Mouse (Mus musculus): ENCODE data around the gene Exosc5. TPM values are rescaled to one million over a fixed set of nuclear protein-coding genes. Genes with fewer than 3 reads are reported as not detected.

Exosc5 gene
- polyA plus RNA-seq, 1 experiment from 2014 or later: 93.5 TPM

- WGBS: 92% methylated on average over 11 of the region's 11 CpGs
- no peak for DNase-seq (ENCODE audit: low spot score)
- no peak overlapping the region for H3K27ac ChIP-seq (replicated peaks)
- no peaks in the 10 kb centered on the region for H3K9me3 ChIP-seq
- peaks cover 51% of the 10 kb centered on the region for H3K36me3 ChIP-seq (replicated peaks)
- no peak overlapping the region for H3K4me3 ChIP-seq
- H3K4me1 ChIP-seq: peaks cover 27% of the 10 kb centered on the region
- peaks cover 29% of the 10 kb centered on the region for H3K27me3 ChIP-seq (replicated peaks; ENCODE audit: low read depth, poor library complexity, severe bottlenecking)
These were observed 35.0 kb upstream of the Exosc5 start for GRCm38 (mm10) chr7:25623857-25624370.

- Histone ChIP-seq H3K4me3 (no peak overlapping the region), H3K9me3 (no peaks in the 10 kb centered on the region), H3K27me3 (replicated peaks; ENCODE audit: low read depth, poor library complexity, severe bottlenecking) (peaks cover 33% of the 10 kb centered on the region), H3K4me1 (peaks cover 23% of the 10 kb centered on the region), H3K36me3 (replicated peaks) (peaks cover 57% of the 10 kb centered on the region), H3K27ac (replicated peaks) (no peak overlapping the region)
- DNase-seq (ENCODE audit: low spot score): no peak
- 82% methylated on average over 5 of the region's 5 CpGs for WGBS
These were observed 34.1 kb upstream of the Exosc5 start for GRCm38 (mm10) chr7:25624851-25625250.

GRCm38 (mm10) chr7:25625594-25626250 is 33.2 kb upstream of the Exosc5 start:
- no peaks in the 10 kb centered on the region for H3K9me3 ChIP-seq

GRCm38 (mm10) chr7:25626509-25627430 is 32.2 kb upstream of the Exosc5 start, which contains the start of gene B3gnt8:
Gene B3gnt8, plus strand, starts transcription at chr7:25626654.
- peaks cover 20% of the 10 kb centered on the region for H3K4me1 ChIP-seq
- 21% methylated on average over 29 of the region's 29 CpGs for WGBS
- peaks cover 67% of the 10 kb centered on the region for H3K36me3 ChIP-seq (replicated peaks)
- peaks cover 33% of the 10 kb centered on the region for H3K27me3 ChIP-seq (replicated peaks; ENCODE audit: low read depth, poor library complexity, severe bottlenecking)
- DNase-seq (ENCODE audit: low spot score): no peak
- peak within 1 kb of the TSS; percentile 48 for H3K27ac ChIP-seq (replicated peaks)
- peak within 1 kb of the TSS; percentile 48 for H3K4me3 ChIP-seq
- H3K9me3 ChIP-seq: no peaks in the 10 kb centered on the region

More at GRCm38 (mm10) chr7:25625594-25626250, 33.2 kb upstream of the Exosc5 start:
- H3K27ac ChIP-seq (replicated peaks): no peak overlapping the region
- peaks cover 33% of the 10 kb centered on the region for H3K27me3 ChIP-seq (replicated peaks; ENCODE audit: low read depth, poor library complexity, severe bottlenecking)
- H3K36me3 ChIP-seq (replicated peaks): peaks cover 66% of the 10 kb centered on the region
- H3K4me1 ChIP-seq: peaks cover 20% of the 10 kb centered on the region
- H3K4me3 ChIP-seq: no peak overlapping the region
- DNase-seq (ENCODE audit: low spot score): no peak
- 76% methylated on average over 10 of the region's 10 CpGs for WGBS

GRCm38 (mm10) chr7:25627431-25628322 is 31.3 kb upstream of the Exosc5 start:
- DNase-seq (ENCODE audit: low spot score): peak; percentile 75
- Histone ChIP-seq H3K4me1 (peaks cover 20% of the 10 kb centered on the region), H3K27ac (replicated peaks) (peak overlapping the region; percentile 48), H3K4me3 (peak overlapping the region; percentile 48), H3K9me3 (no peaks in the 10 kb centered on the region), H3K27me3 (replicated peaks; ENCODE audit: low read depth, poor library complexity, severe bottlenecking) (peaks cover 33% of the 10 kb centered on the region), H3K36me3 (replicated peaks) (peaks cover 65% of the 10 kb centered on the region)
- WGBS: 18% methylated on average over 38 of the region's 38 CpGs

- Histone ChIP-seq H3K9me3 (no peaks in the 10 kb centered on the region), H3K4me1 (peaks cover 20% of the 10 kb centered on the region), H3K4me3 (peak overlapping the region; percentile 48; the same call in 1 of the 2 replicates), H3K27me3 (replicated peaks; ENCODE audit: low read depth, poor library complexity, severe bottlenecking) (peaks cover 33% of the 10 kb centered on the region), H3K27ac (replicated peaks) (no peak overlapping the region), H3K36me3 (replicated peaks) (peaks cover 65% of the 10 kb centered on the region)
- DNase-seq (ENCODE audit: low spot score): no peak
- 61% methylated on average over 8 of the region's 8 CpGs for WGBS
These were observed 30.7 kb upstream of the Exosc5 start for GRCm38 (mm10) chr7:25628323-25628620.

GRCm38 (mm10) chr7:25632679-25633078 is 26.3 kb upstream of the Exosc5 start:
- H3K9me3 ChIP-seq: no peaks in the 10 kb centered on the region
- DNase-seq (ENCODE audit: low spot score): no peak
- H3K4me3 ChIP-seq: no peak overlapping the region
- 94% methylated on average over 5 of the region's 5 CpGs for WGBS
- peaks cover 69% of the 10 kb centered on the region for H3K36me3 ChIP-seq (replicated peaks)
- no peak overlapping the region for H3K27ac ChIP-seq (replicated peaks)
- H3K27me3 ChIP-seq (replicated peaks; ENCODE audit: low read depth, poor library complexity, severe bottlenecking): peaks cover 17% of the 10 kb centered on the region
- peaks cover 5% of the 10 kb centered on the region for H3K4me1 ChIP-seq

GRCm38 (mm10) chr7:25636373-25636772 is 22.6 kb upstream of the Exosc5 start:
- Histone ChIP-seq H3K9me3 (no peaks in the 10 kb centered on the region), H3K4me1 (no peaks in the 10 kb centered on the region), H3K36me3 (replicated peaks) (peaks cover 65% of the 10 kb centered on the region), H3K4me3 (no peak overlapping the region), H3K27me3 (replicated peaks; ENCODE audit: low read depth, poor library complexity, severe bottlenecking) (no peaks in the 10 kb centered on the region), H3K27ac (replicated peaks) (no peak overlapping the region)
- 73% methylated on average over 3 of the region's 3 CpGs for WGBS
- DNase-seq (ENCODE audit: low spot score): no peak

- Histone ChIP-seq H3K4me3 (no peak overlapping the region), H3K27ac (replicated peaks) (no peak overlapping the region), H3K27me3 (replicated peaks; ENCODE audit: low read depth, poor library complexity, severe bottlenecking) (no peaks in the 10 kb centered on the region), H3K36me3 (replicated peaks) (peaks cover 61% of the 10 kb centered on the region), H3K4me1 (no peaks in the 10 kb centered on the region), H3K9me3 (no peaks in the 10 kb centered on the region)
- WGBS: 88% methylated on average over 5 of the region's 5 CpGs
- no peak for DNase-seq (ENCODE audit: low spot score)
These were observed 21.9 kb upstream of the Exosc5 start for GRCm38 (mm10) chr7:25637099-25637498.

GRCm38 (mm10) chr7:25639754-25640153 is 19.2 kb upstream of the Exosc5 start:
- H3K27ac ChIP-seq (replicated peaks): no peak overlapping the region
- H3K9me3 ChIP-seq: no peaks in the 10 kb centered on the region
- H3K4me3 ChIP-seq: no peak overlapping the region
- no peaks in the 10 kb centered on the region for H3K4me1 ChIP-seq
- no peak for DNase-seq (ENCODE audit: low spot score)
- no peaks in the 10 kb centered on the region for H3K27me3 ChIP-seq (replicated peaks; ENCODE audit: low read depth, poor library complexity, severe bottlenecking)
- 90% methylated on average over 4 of the region's 4 CpGs for WGBS
- peaks cover 48% of the 10 kb centered on the region for H3K36me3 ChIP-seq (replicated peaks)

GRCm38 (mm10) chr7:25644136-25644535 is 14.8 kb upstream of the Exosc5 start:
- Histone ChIP-seq H3K9me3 (no peaks in the 10 kb centered on the region), H3K27me3 (replicated peaks; ENCODE audit: low read depth, poor library complexity, severe bottlenecking) (no peaks in the 10 kb centered on the region), H3K4me3 (no peak overlapping the region), H3K4me1 (peaks cover 5% of the 10 kb centered on the region; the same call in 1 of the 2 replicates), H3K27ac (replicated peaks) (no peak overlapping the region), H3K36me3 (replicated peaks) (peaks cover 18% of the 10 kb centered on the region)
- DNase-seq (ENCODE audit: low spot score): no peak
- 83% methylated on average over 10 of the region's 10 CpGs for WGBS

- Histone ChIP-seq H3K4me3 (no peak overlapping the region), H3K27ac (replicated peaks) (no peak overlapping the region), H3K4me1 (peaks cover 10% of the 10 kb centered on the region), H3K27me3 (replicated peaks; ENCODE audit: low read depth, poor library complexity, severe bottlenecking) (no peaks in the 10 kb centered on the region), H3K9me3 (no peaks in the 10 kb centered on the region), H3K36me3 (replicated peaks) (peaks cover 18% of the 10 kb centered on the region)
- WGBS: 79% methylated on average over 4 of the region's 4 CpGs
- DNase-seq (ENCODE audit: low spot score): no peak
These were observed 14.3 kb upstream of the Exosc5 start for GRCm38 (mm10) chr7:25644631-25645030.
